Comparison of ENCODE assay signal across 7 mouse cellular contexts in genomic region chr8:84704867-84705831, GRCm38 (mm10). TPM values are rescaled to one million over a fixed set of nuclear protein-coding genes. Genes with fewer than 3 reads are reported as not detected.
A peak's percentile ranks its signal among the peaks of the same experiment; 100 is the strongest.
DNase-seq lines count a peak whose midpoint lies in the region; ATAC-seq and TF ChIP-seq lines count a peak whose summit lies in the region.

No protein-coding gene starts in this region.

- TF ChIP-seq EP300 in liver, postnatal 0 days (IDR thresholded peaks at IDR 0.05; ENCODE audit: low read depth) = no peak

- H3K27me3 ChIP-seq in embryonic facial prominence, embryonic 11.5 days (ENCODE audit: control insufficient read depth, insufficient read depth, low read length) = peaks cover 75% of the 10 kb centered on the region
- H3K27me3 ChIP-seq in liver, postnatal 0 days (ENCODE audit: insufficient read depth, low read length) = no peaks in the 10 kb centered on the region

- peak overlapping the region; percentile 21 for H3K4me3 ChIP-seq in embryonic facial prominence, embryonic 11.5 days (ENCODE audit: low read depth, low read length)
- H3K4me3 ChIP-seq in liver, postnatal 0 days (ENCODE audit: low read depth, low read length) = peak overlapping the region; percentile 66

- ATAC-seq in embryonic facial prominence, embryonic 11.5 days (replicated peaks; ENCODE audit: insufficient number of reproducible peaks, low FRiP score, low TSS enrichment, low read depth) = no peak
- ATAC-seq in liver, postnatal 0 days = no peak

- peaks cover 28% of the 10 kb centered on the region for H3K4me1 ChIP-seq in embryonic facial prominence, embryonic 11.5 days (ENCODE audit: control insufficient read depth, insufficient read depth, low read length)
- H3K4me1 ChIP-seq in liver, postnatal 0 days (ENCODE audit: insufficient read depth) = peaks cover 61% of the 10 kb centered on the region

- no peak for TF ChIP-seq CTCF in liver, postnatal 0 days (IDR thresholded peaks at IDR 0.05; ENCODE audit: low read depth)

- peak overlapping the region; percentile 34 for H3K4me2 ChIP-seq in embryonic facial prominence, embryonic 11.5 days (ENCODE audit: low read depth, low read length)
- peak overlapping the region; percentile 84 for H3K4me2 ChIP-seq in liver, postnatal 0 days (ENCODE audit: low read depth, low read length)

- WGBS in embryonic facial prominence, embryonic 11.5 days = 2% methylated on average over 50 of the region's 61 CpGs
- WGBS in liver, postnatal 0 days (ENCODE audit: insufficient replicate concordance) = 2% methylated on average over 57 of the region's 61 CpGs

- H3K9me3 ChIP-seq in embryonic facial prominence, embryonic 11.5 days (replicated peaks; ENCODE audit: control insufficient read depth, low read length) = no peaks in the 10 kb centered on the region
- no peaks in the 10 kb centered on the region for H3K9me3 ChIP-seq in liver, postnatal 0 days (ENCODE audit: low read length)

- H3K27ac ChIP-seq in embryonic facial prominence, embryonic 11.5 days (replicated peaks; ENCODE audit: low read depth, low read length) = no peak overlapping the region
- peak overlapping the region; percentile 95 for H3K27ac ChIP-seq in liver, postnatal 0 days (ENCODE audit: low read depth)

- DNase-seq in retina, embryonic 14.5 days (ENCODE audit: low spot score) = peak; percentile 18
- no peak for DNase-seq in retina, postnatal 1 day
- no peak for DNase-seq in embryonic facial prominence, embryonic 11.5 days (ENCODE audit: low spot score)
- peak; percentile 44 to 68 for DNase-seq in heart, postnatal 36 days
- peak; percentile 80 for DNase-seq in liver, postnatal 0 days
- peak; percentile 80 to 82 for DNase-seq in spleen, postnatal 10 days (ENCODE audit: low spot score in 2 of 2)
- DNase-seq in thymus, postnatal 0 days (ENCODE audit: low spot score) = no peak

- intact Hi-C loops in heart, postnatal 36 days (cut with DNase I) = loop anchor here (5.0 kb wide), 1 partner anchor 113 kb away; no protein-coding TSS in a partner anchor

- no peak overlapping the region; the same call in 1 of the 2 replicates for H3K9ac ChIP-seq in embryonic facial prominence, embryonic 11.5 days (replicated peaks; ENCODE audit: low read length)
- H3K9ac ChIP-seq in liver, postnatal 0 days (replicated peaks) = peak overlapping the region; percentile 77

- H3K36me3 ChIP-seq in embryonic facial prominence, embryonic 11.5 days (replicated peaks; ENCODE audit: control insufficient read depth, insufficient read depth, low read depth, low read length) = no peaks in the 10 kb centered on the region
- peaks cover 17% of the 10 kb centered on the region for H3K36me3 ChIP-seq in liver, postnatal 0 days (replicated peaks; ENCODE audit: insufficient read depth, low read length)

RNA-seq across cellular contexts. Expression of gene Lyl1, which starts 3.9 kb away (rescaled TPM):
- polyA plus RNA-seq in embryonic facial prominence, embryonic 11.5 days (2014; fragmentation: Nextera tagmentation; extraction: Ambion mirVana) = 4.6 and 5.3 TPM in 2 replicates
- 1 to 10 TPM; 5.4 to 5.7 TPM for total RNA-seq in heart, postnatal 36 days (2021)
- polyA plus RNA-seq in liver, postnatal 0 days (2015; fragmentation: Nextera tagmentation; extraction: Ambion mirVana) = 24.6 and 25.7 TPM in 2 replicates
- polyA plus RNA-seq in thymus, postnatal 0 days (2015; fragmentation: Nextera tagmentation; extraction: Ambion mirVana) = 8.1 and 8.8 TPM in 2 replicates

RNA-seq across cellular contexts. Expression of gene Nacc1, which starts 17.5 kb away (rescaled TPM):
- 21.0 and 21.1 TPM in 2 replicates for polyA plus RNA-seq in embryonic facial prominence, embryonic 11.5 days (2014; fragmentation: Nextera tagmentation; extraction: Ambion mirVana)
- 10 to 100 TPM; 27.3 to 30.1 TPM for total RNA-seq in heart, postnatal 36 days (2021)
- polyA plus RNA-seq in liver, postnatal 0 days (2015; fragmentation: Nextera tagmentation; extraction: Ambion mirVana) = 3.3 and 3.6 TPM in 2 replicates
- polyA plus RNA-seq in thymus, postnatal 0 days (2015; fragmentation: Nextera tagmentation; extraction: Ambion mirVana) = 12.1 TPM in 2 replicates

RNA-seq across cellular contexts. Expression of gene G430095P16Rik, which starts 17.7 kb away (rescaled TPM):
- polyA plus RNA-seq in embryonic facial prominence, embryonic 11.5 days (2014; fragmentation: Nextera tagmentation; extraction: Ambion mirVana) = 3.6 and 5.7 TPM in 2 replicates
- total RNA-seq in heart, postnatal 36 days (2021) = under 1 TPM in 1 of 2 experiments, not detected in 1; 0.44 TPM
- 4.8 and 6.3 TPM in 2 replicates for polyA plus RNA-seq in liver, postnatal 0 days (2015; fragmentation: Nextera tagmentation; extraction: Ambion mirVana)
- polyA plus RNA-seq in thymus, postnatal 0 days (2015; fragmentation: Nextera tagmentation; extraction: Ambion mirVana) = 2.4 and 3.6 TPM in 2 replicates

RNA-seq across cellular contexts. Expression of gene Trmt1, which starts 19.0 kb away (rescaled TPM):
- 61.5 and 64.7 TPM in 2 replicates for polyA plus RNA-seq in embryonic facial prominence, embryonic 11.5 days (2014; fragmentation: Nextera tagmentation; extraction: Ambion mirVana)
- 10 to 100 TPM; 36.1 to 39.2 TPM for total RNA-seq in heart, postnatal 36 days (2021)
- polyA plus RNA-seq in liver, postnatal 0 days (2015; fragmentation: Nextera tagmentation; extraction: Ambion mirVana) = 21.3 TPM in 2 replicates
- polyA plus RNA-seq in thymus, postnatal 0 days (2015; fragmentation: Nextera tagmentation; extraction: Ambion mirVana) = 50.0 and 51.5 TPM in 2 replicates

RNA-seq across cellular contexts. Expression of gene Ier2, which starts 42.5 kb away (rescaled TPM):
- polyA plus RNA-seq in embryonic facial prominence, embryonic 11.5 days (2014; fragmentation: Nextera tagmentation; extraction: Ambion mirVana) = 86.9 and 89.6 TPM in 2 replicates
- total RNA-seq in heart, postnatal 36 days (2021) = 10 to 100 TPM; 12.6 to 16.5 TPM
- polyA plus RNA-seq in liver, postnatal 0 days (2015; fragmentation: Nextera tagmentation; extraction: Ambion mirVana) = 32.3 and 32.9 TPM in 2 replicates
- polyA plus RNA-seq in thymus, postnatal 0 days (2015; fragmentation: Nextera tagmentation; extraction: Ambion mirVana) = 76.9 and 86.0 TPM in 2 replicates

Comparison
In these comparisons a context has a peak if more than half of its experiments do, and no peak if none do; other contexts are left out.
1. DNase-seq: peak in retina, embryonic 14.5 days (single experiment), heart, postnatal 36 days (2 of 2), liver, postnatal 0 days (single experiment) and spleen, postnatal 10 days (2 of 2); none in retina, postnatal 1 day (single experiment), embryonic facial prominence, embryonic 11.5 days (single experiment) and thymus, postnatal 0 days (single experiment).